Mouse (Mus musculus) telencephalon, adult 2 months (tissue): ENCODE data around the gene Macf1.

Experiments used
- DNase-seq: peaks from one replicate; pipeline ENCODE4 v3.0.0-alpha.2; 2011; ENCODE audit warnings: low read depth, low spot score

Macf1 gene

GRCm38 (mm10) chr4:123594381-123594806 lies 89.8 kb downstream of the Macf1 start:
- DNase-seq, result no peak

- DNase-seq, result no peak
Observed at GRCm38 (mm10) chr4:123593664-123594063, 90.5 kb downstream of the Macf1 start.

- no peak for DNase-seq
Observed at GRCm38 (mm10) chr4:123592046-123592445, 92.1 kb downstream of the Macf1 start.

- no peak for DNase-seq
Observed at GRCm38 (mm10) chr4:123591026-123591635, 93.0 kb downstream of the Macf1 start.

- DNase-seq, result no peak
Observed at GRCm38 (mm10) chr4:123589496-123589895, 94.7 kb downstream of the Macf1 start.

- no peak for DNase-seq
Observed at GRCm38 (mm10) chr4:123588353-123589301, 95.5 kb downstream of the Macf1 start.

GRCm38 (mm10) chr4:123587616-123588015 lies 96.5 kb downstream of the Macf1 start:
- DNase-seq, result no peak

GRCm38 (mm10) chr4:123584720-123585093 lies 99.5 kb downstream of the Macf1 start:
- DNase-seq, result no peak

- DNase-seq, result no peak
Observed at GRCm38 (mm10) chr4:123584084-123584719, 100.0 kb downstream of the Macf1 start.

- no peak for DNase-seq
Observed at GRCm38 (mm10) chr4:123577469-123578088, 106.6 kb downstream of the Macf1 start.

- no peak for DNase-seq
Observed at GRCm38 (mm10) chr4:123572434-123573336, 111.5 kb downstream of the Macf1 start.

- DNase-seq, result no peak
Observed at GRCm38 (mm10) chr4:123571869-123572268, 112.3 kb downstream of the Macf1 start.

GRCm38 (mm10) chr4:123565291-123565861 lies 118.8 kb downstream of the Macf1 start:
- no peak for DNase-seq

- DNase-seq, result no peak
Observed at GRCm38 (mm10) chr4:123564051-123564791, 119.9 kb downstream of the Macf1 start.

- no peak for DNase-seq
Observed at GRCm38 (mm10) chr4:123562177-123562815, 121.9 kb downstream of the Macf1 start.

- no peak for DNase-seq
Observed at GRCm38 (mm10) chr4:123560896-123561295, 123.3 kb downstream of the Macf1 start.

GRCm38 (mm10) chr4:123558496-123558895 lies 125.7 kb downstream of the Macf1 start:
- no peak for DNase-seq

- no peak for DNase-seq
Observed at GRCm38 (mm10) chr4:123555251-123555650, 128.9 kb downstream of the Macf1 start.

GRCm38 (mm10) chr4:123552689-123553088 lies 131.5 kb downstream of the Macf1 start:
- DNase-seq, result no peak
